Mouse (Mus musculus) embryonic fibroblast, embryonic 13.5 days (primary cell): ENCODE measurements at regions not wholly inside any gene's neighbourhood (a gene's known extent, or its start where the extent isn't known, plus 50 kb on each side); places are given as distances from the start of the nearest gene placed in this dataset.

Experiments used
- CTCF ChIP-seq: IDR thresholded peaks from 2 replicates; pipeline ENCODE4 v1.5.1; 2011; ENCODE audit warnings: mild to moderate bottlenecking, control low read depth, low read length, moderate library complexity, borderline replicate concordance; ENCODE audit not compliant: insufficient read depth
- POLR2A ChIP-seq: IDR thresholded peaks from 2 replicates; pipeline ENCODE4 v1.6.1; 2011; ENCODE audit warnings: low read depth, mild to moderate bottlenecking, control low read depth, low read length, moderate library complexity

DNA sequence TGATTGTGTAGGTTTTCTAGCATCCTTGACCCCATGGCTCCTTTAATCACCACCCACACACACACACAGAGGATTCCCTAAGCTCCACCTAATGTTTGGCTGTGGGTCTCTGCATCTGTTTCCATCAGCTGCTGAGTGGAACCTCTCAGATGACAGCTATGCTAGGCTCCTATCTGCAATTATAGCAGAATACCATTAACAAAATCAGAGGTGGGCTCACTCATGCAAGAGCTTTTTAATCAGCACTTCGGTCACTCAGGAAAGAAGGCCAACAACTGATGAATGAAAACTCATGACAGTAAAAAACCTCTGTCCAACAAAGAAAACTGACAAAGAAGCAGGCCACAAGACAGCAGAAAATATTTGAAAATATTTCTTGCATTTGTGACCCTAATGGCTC lies 147.1 kb upstream of the Irak1bp1 start:
- TF ChIP-seq CTCF (no peak), POLR2A (no peak)
